Mouse (Mus musculus) liver, embryonic 14.5 days (tissue): ENCODE results near the gene Meiob.

Source experiments
- CTCF ChIP-seq: IDR thresholded peaks from 2 replicates; pipeline ENCODE4 v1.5.1; 2016; ENCODE audit warnings: antibody characterized with exemption, low read depth, control low read depth
- EP300 ChIP-seq: IDR thresholded peaks from 2 replicates; pipeline ENCODE4 v1.6.1; 2016; ENCODE audit warnings: antibody characterized with exemption, low read depth

GRCm38 (mm10) chr17:24849733-24850064, 45.6 kb downstream of the Meiob start:
- peak; percentile 71 for TF ChIP-seq CTCF
- no peak for TF ChIP-seq EP300
